Mouse (Mus musculus) kidney, adult 2 months (tissue): ENCODE results near the gene Prkce. TPM values are rescaled to one million over a fixed set of nuclear protein-coding genes. Genes with fewer than 3 reads are reported as not detected.

Experiments
- DNase-seq: peaks from one replicate; pipeline ENCODE4 v3.0.0; 2021
- H3K27ac ChIP-seq: fragments of 200-500 bp; 2 replicates; pipeline ENCODE4 v1.5.1; 2012; ENCODE audit warnings: low read depth, low read length, control low read depth, inconsistent platforms; ENCODE audit not compliant: insufficient read depth
- H3K27me3 ChIP-seq: fragments of 200-500 bp; replicated peaks from 2 replicates; pipeline ENCODE4 v1.6.1; 2012; ENCODE audit warnings: mild to moderate bottlenecking, moderate library complexity, low read length, inconsistent platforms; ENCODE audit not compliant: control insufficient read depth, insufficient read depth
- H3K36me3 ChIP-seq: fragments of 200-500 bp; 2 replicates; pipeline ENCODE4 v1.6.1; 2012; ENCODE audit warnings: mild to moderate bottlenecking, moderate library complexity, low read length, inconsistent platforms; ENCODE audit not compliant: control insufficient read depth, insufficient read depth
- H3K4me1 ChIP-seq: fragments of 200-500 bp; 2 replicates; pipeline ENCODE4 v1.6.1; 2011; ENCODE audit warnings: low read length; ENCODE audit not compliant: control insufficient read depth, insufficient read depth
- H3K4me3 ChIP-seq: fragments of 200-500 bp; 2 replicates; pipeline ENCODE4 v1.5.1; 2011; ENCODE audit warnings: mild to moderate bottlenecking, low read depth, low read length, control low read depth; ENCODE audit not compliant: insufficient read depth
- CTCF ChIP-seq: fragments of 200-500 bp; conservative IDR thresholded peaks from 2 replicates; pipeline ENCODE4 v1.5.1; 2011; ENCODE audit warnings: low read depth, mild to moderate bottlenecking, control low read depth, low read length, moderate library complexity, mixed read lengths; ENCODE audit not compliant: insufficient read depth, insufficient read length
- POLR2A ChIP-seq: fragments of 200-500 bp; IDR thresholded peaks from one replicate; pipeline ENCODE4 v1.6.1; 2011; ENCODE audit warnings: low read depth, low read length, control low read depth
- WGBS: fragments of 180-500 bp; shearing (Covaris S2); methylation state at CpG from one replicate; pipeline ENCODE4 v1.1.7; 2018; 5-methylcytosine and 5-hydroxymethylcytosine counted together
- polyA plus RNA-seq: library from polyadenylated mRNA; depleted of rRNA; stranded (reverse); fragments of >200 nt; gene quantifications from 2 replicates; pipeline ENCODE4 v1.2.3, GENCODE M21; 2012

Gene Prkce
- polyA plus RNA-seq, 1 experiment = 6.1 TPM

DNA sequence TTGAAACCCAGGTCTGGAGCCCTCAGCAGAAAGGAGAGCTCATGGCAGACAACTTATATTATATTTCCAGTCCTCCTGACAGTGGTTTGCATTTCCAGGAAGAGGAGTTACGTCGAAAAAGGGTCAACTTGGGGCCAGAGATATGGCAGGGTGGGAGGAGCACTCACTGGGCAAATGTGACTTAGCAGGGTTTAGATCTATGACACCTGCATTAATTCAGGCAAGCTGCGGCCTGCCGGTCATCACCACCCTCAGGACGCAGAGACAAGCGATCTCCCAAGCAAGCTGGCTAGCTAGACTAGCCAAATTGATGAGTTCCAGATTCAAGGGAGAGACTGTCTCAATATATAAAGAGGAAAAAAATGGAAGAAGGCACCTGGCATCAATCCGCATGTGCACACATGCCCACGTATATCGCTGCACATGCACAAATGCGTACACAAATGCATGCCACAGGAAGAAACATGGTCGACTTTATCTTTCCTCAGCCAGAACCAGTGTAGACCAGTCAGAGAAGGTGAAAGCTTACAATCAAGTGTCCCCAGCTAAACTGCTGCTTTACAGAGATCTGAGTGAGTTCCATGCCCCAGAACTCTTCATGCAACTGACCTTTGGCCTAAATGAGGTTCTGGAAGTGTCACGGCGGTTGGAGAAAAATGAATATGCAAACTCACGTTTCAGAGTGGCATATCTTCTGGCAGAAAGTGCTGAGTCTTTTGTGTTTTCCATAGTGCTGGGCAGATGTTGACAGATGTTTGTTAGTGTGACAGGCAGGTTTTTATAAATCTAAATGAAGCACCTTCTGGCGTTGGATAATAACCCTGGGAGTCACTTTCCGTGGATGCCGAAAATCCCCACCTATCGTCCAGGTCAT lies 216.4 kb downstream of the Prkce start:
- peak; percentile 32 for DNase-seq
- Histone ChIP-seq H3K36me3 (no peaks in the 10 kb centered on the region), H3K27me3 (no peaks in the 10 kb centered on the region), H3K27ac (no peak overlapping the region), H3K4me3 (no peak overlapping the region), H3K4me1 (peaks cover 8% of the 10 kb centered on the region)
- TF ChIP-seq POLR2A = no peak
- no peak for TF ChIP-seq CTCF
- WGBS = 73% methylated on average over 18 of the region's 18 CpGs

DNA sequence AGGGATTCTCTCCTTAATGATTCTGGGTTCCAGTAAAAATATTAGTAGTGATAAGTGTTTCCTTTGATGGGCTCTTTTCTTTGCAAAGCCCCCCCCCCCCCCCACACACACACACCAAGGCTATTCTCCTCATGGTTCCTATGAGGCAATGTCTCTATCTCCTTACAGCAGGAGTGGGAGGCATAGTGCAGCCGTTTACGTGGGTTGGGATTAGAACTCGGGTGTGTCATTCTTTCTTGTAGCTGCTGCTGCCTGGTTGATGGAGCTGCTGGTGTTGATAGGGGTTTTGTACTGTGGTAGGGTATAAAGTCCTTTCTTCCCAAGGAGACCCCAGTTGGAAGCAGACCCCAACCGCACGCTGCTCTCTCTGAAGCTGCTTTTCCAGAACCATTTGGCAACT lies 224.9 kb downstream of the Prkce start:
- Histone ChIP-seq H3K4me1 (0 out of 2 replicates have a peak, but pooled peaks cover under 1% of the 10 kb centered on the region), H3K4me3 (no peak overlapping the region), H3K27me3 (no peaks in the 10 kb centered on the region), H3K36me3 (no peaks in the 10 kb centered on the region), H3K27ac (no peak overlapping the region)
- WGBS = 94% methylated on average over 5 of the region's 5 CpGs
- DNase-seq = no peak
- TF ChIP-seq POLR2A (no peak), CTCF (no peak)

DNA sequence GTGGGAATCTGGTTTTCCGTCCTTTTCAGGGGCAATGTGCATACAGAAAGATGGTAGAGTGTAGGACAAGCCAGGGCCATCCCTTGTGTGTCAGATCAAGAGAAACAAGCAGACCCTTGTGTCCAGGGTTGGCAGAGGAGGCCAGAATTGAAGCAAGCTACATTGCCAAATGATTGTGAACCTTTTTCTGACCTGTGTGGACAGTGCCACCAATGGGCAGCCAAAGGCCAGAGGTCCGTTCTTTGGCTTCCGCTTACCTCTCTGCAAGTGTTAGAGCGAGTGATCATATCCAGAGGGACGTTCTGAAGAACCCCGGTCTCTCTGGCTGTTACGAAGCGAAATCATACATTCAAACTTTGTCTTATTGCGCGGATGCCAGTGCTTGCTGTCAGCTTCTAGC lies 225.6 kb downstream of the Prkce start:
- Histone ChIP-seq H3K36me3 (no peaks in the 10 kb centered on the region), H3K27ac (no peak overlapping the region), H3K4me1 (peaks cover 8% of the 10 kb centered on the region), H3K27me3 (no peaks in the 10 kb centered on the region), H3K4me3 (no peak overlapping the region)
- WGBS = 96% methylated on average over 10 of the region's 10 CpGs
- no peak for DNase-seq
- no peak; the same call in 1 of the 2 replicates for TF ChIP-seq CTCF
- no peak for TF ChIP-seq POLR2A

DNA sequence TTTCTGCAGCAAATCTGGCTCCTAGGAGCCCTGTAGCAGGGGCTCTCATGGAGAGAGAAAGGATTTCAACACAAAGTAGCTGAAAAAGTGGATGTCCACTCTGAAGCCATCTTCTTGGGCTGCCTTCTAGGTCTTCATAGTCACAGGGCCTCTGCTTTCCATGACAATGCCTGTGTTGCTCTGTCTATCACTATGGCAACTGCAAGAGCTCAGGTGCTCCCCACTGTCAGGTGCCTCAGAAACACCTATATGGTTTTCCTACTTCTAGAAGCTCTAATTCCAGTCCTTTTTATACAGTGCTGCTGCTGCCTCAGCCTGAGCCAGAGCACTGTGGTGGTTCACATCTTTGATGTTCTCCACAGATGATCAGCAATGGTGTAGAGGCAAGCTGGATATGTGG lies 229.5 kb downstream of the Prkce start:
- no peaks in the 10 kb centered on the region for H3K36me3 ChIP-seq
- H3K4me3 ChIP-seq = no peak overlapping the region
- no peaks in the 10 kb centered on the region for H3K27me3 ChIP-seq
- TF ChIP-seq CTCF (no peak), POLR2A (no peak)
- DNase-seq = no peak
- peaks cover 22% of the 10 kb centered on the region for H3K4me1 ChIP-seq
- H3K27ac ChIP-seq = no peak overlapping the region

DNA sequence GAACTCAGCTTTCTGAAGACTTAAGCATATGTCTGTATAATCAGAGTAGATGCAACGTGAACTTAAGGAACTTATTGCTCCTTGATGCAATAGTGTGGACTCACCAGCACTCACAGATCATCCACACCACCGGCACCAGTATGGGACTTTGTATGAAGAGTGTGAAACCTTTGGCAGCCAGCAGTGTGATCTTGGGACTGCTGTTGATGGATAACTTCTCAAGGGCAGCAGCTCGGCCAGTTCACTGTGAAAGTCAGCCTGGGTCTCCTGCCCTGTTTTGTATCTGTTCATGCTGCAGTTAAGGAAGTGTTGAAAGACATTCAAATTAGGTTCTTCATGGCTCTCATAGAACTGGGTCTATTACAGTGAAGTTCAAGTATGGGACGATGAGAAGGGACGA lies 230.1 kb downstream of the Prkce start:
- Histone ChIP-seq H3K4me1 (peaks cover 22% of the 10 kb centered on the region), H3K4me3 (no peak overlapping the region), H3K27me3 (no peaks in the 10 kb centered on the region), H3K27ac (peak overlapping the region; percentile 18; the same call in 1 of the 2 replicates), H3K36me3 (no peaks in the 10 kb centered on the region)
- peak; percentile 61 for DNase-seq
- WGBS = 42% methylated on average over 5 of the region's 5 CpGs
- TF ChIP-seq CTCF (no peak), POLR2A (no peak)

DNA sequence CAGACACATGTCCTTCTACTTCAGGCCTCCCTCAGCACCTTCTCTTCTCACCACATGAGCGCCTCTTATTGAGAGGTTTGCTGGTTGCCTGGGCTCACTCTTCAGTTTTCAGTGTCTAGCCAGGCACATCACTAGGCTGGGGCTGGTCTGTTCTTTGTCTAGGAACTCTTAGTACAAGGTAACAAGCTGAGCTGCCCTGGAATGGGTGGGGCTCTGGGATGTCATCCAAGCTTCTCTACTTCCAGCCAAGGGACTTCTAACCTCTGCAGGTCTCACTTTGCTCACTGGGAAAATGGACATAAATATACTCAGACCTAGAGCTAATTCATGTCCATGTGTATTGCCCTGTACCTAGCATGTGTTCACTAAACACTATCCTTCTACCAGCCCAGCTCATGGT lies 230.6 kb downstream of the Prkce start:
- WGBS = 79% methylated on average over 1 of the region's 1 CpGs
- Histone ChIP-seq H3K4me3 (no peak overlapping the region), H3K27me3 (no peaks in the 10 kb centered on the region), H3K4me1 (peaks cover 22% of the 10 kb centered on the region), H3K27ac (no peak overlapping the region; the same call in 1 of the 2 replicates), H3K36me3 (no peaks in the 10 kb centered on the region)
- TF ChIP-seq CTCF (no peak), POLR2A (no peak)
- DNase-seq = peak; percentile 67

DNA sequence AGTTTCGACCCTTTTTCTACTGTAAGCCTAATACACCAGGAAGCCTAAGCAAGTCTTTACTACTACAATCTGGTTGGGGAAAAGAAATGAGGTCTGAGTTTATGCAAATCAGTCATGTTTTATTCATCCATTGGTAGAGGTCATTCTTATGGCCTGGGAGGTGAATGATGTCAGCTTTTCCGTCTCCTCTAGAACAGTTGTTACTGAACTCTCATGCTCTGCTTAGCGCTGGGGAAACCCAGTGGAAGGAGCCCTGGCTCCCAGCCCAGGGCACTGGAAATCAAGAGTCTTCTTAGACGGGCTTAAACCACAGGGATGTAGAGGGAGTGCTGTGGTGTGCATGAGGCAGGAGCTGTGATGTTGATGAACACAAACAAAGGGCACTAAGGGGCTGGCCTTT lies 232.4 kb downstream of the Prkce start:
- Histone ChIP-seq H3K27ac (peak overlapping the region; percentile 2; the same call in 1 of the 2 replicates), H3K4me3 (no peak overlapping the region), H3K36me3 (no peaks in the 10 kb centered on the region), H3K27me3 (no peaks in the 10 kb centered on the region), H3K4me1 (peaks cover 22% of the 10 kb centered on the region)
- TF ChIP-seq CTCF = no peak
- TF ChIP-seq POLR2A = no peak
- DNase-seq = peak; percentile 67
- 33% methylated on average over 4 of the region's 4 CpGs for WGBS
